Mouse (Mus musculus) lung, adult 2 months (tissue): Measurements from ENCODE around the gene Gm11060.

Experiments used
- CTCF ChIP-seq: fragments of 200-500 bp; IDR thresholded peaks from 2 replicates; pipeline ENCODE4 v1.5.1; 2011; ENCODE audit warnings: mild to moderate bottlenecking, low read length, control low read depth; ENCODE audit not compliant: insufficient read depth
- POLR2A ChIP-seq: fragments of 200-500 bp; IDR thresholded peaks from 2 replicates; pipeline ENCODE4 v1.6.1; 2011; ENCODE audit warnings: low read depth, mild to moderate bottlenecking, control low read depth, low read length, borderline replicate concordance; ENCODE audit errors: extremely low read depth

DNA sequence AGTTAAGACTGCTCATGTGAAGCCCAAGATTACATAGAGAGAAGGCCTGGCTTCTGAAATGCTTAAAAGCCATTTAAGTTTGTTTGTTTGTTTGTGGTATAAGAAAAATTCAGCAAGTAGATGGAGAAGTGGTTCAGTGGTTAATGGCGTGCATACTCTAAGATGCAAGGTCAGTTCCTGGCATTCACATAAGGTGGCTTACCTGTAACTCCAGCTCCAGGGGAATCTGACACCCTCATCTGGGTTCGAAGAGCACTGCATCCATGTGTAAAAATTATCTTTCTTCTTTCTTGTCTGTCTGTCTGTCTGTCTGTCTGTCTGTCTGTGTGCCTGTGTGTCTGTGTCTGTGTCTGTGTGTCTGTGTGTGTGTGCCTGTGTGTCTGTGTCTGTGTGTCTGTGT, at the start of gene Gm11060:
- no peak for TF ChIP-seq CTCF
- no peak for TF ChIP-seq POLR2A
